Mouse (Mus musculus) regulatory T cell (primary cell): ENCODE data around the gene Aldob.
"Not testable (repeated sequence)": the region's sequence is repeated elsewhere in the genome, so short reads cannot be mapped to it uniquely, and the experiment has no call there.

Experiments
- in situ Hi-C: fragments of 300-600 bp; cut with MboI, MseI; formaldehyde crosslinking; loops from one replicate; pipeline ENCODE4 v1.15.1; 2025; ENCODE audit warnings: high pct_unique_total_duplicates

Gene Aldob

GRCm38 (mm10) chr4:49535675-49536294 is 13.6 kb downstream of the Aldob start:
- in situ Hi-C loops, result no loop called here

GRCm38 (mm10) chr4:49535036-49535435 is 14.3 kb downstream of the Aldob start:
- in situ Hi-C loops, result no loop called here

GRCm38 (mm10) chr4:49522576-49522975 is 26.8 kb downstream of the Aldob start:
- in situ Hi-C loops, result loop anchor here (5.0 kb wide), 1 partner anchor 110 kb away; the partner anchor contains the start of gene Rnf20

- in situ Hi-C loops, result loop anchor here (5.0 kb wide), 1 partner anchor 111 kb away; the partner anchor contains the start of gene Rnf20
Measured at GRCm38 (mm10) chr4:49521346-49521745, 28.0 kb downstream of the Aldob start.

GRCm38 (mm10) chr4:49520572-49521340 is 28.6 kb downstream of the Aldob start, which contains the start of the genes Mrpl50 and Zfp189:
Mrpl50 (minus strand) TSS chr4:49521093.
Zfp189 (plus strand) TSS chr4:49521176.
- in situ Hi-C loops, result loop anchor here (5.0 kb wide), 1 partner anchor 112 kb away; the partner anchor contains the start of gene Rnf20

- in situ Hi-C loops, result no loop called here
Measured at GRCm38 (mm10) chr4:49519476-49519875, 29.9 kb downstream of the Aldob start.

- in situ Hi-C loops, result no loop called here
Measured at GRCm38 (mm10) chr4:49514441-49514840, 34.9 kb downstream of the Aldob start.

- in situ Hi-C loops, result no loop called here
Measured at GRCm38 (mm10) chr4:49512636-49513035, 36.7 kb downstream of the Aldob start.

GRCm38 (mm10) chr4:49510236-49510835 is 39.0 kb downstream of the Aldob start:
- in situ Hi-C loops, result not testable (repeated sequence)

GRCm38 (mm10) chr4:49509183-49509582 is 40.2 kb downstream of the Aldob start:
- in situ Hi-C loops, result no loop called here

GRCm38 (mm10) chr4:49506386-49506785 is 43.0 kb downstream of the Aldob start, which contains the start of gene Baat:
Baat (minus strand) TSS chr4:49506557.
- in situ Hi-C loops, result no loop called here

GRCm38 (mm10) chr4:49503563-49503962 is 45.8 kb downstream of the Aldob start:
- in situ Hi-C loops, result no loop called here
